Mouse (Mus musculus) olfactory bulb, adult 2 months (tissue): ENCODE measurements around the gene Kbtbd13. TPM values are rescaled to one million over a fixed set of nuclear protein-coding genes. Genes with fewer than 3 reads are reported as not detected.
A peak's percentile ranks its signal among the peaks of the same experiment; 100 is the strongest.

ENCODE experiments used
- H3K27ac ChIP-seq: fragments of 200-500 bp; 2 replicates; pipeline ENCODE4 v1.5.1; 2012; ENCODE audit warnings: low read depth, low read length; ENCODE audit not compliant: insufficient read depth
- H3K4me1 ChIP-seq: fragments of 200-500 bp; 2 replicates; pipeline ENCODE4 v1.6.1; 2012; ENCODE audit warnings: low read length; ENCODE audit not compliant: control insufficient read depth, insufficient read depth
- H3K4me3 ChIP-seq: fragments of 200-500 bp; 2 replicates; pipeline ENCODE4 v1.5.1; 2012; ENCODE audit warnings: mild to moderate bottlenecking, low read depth, low read length, moderate library complexity; ENCODE audit not compliant: insufficient read depth
- CTCF ChIP-seq: fragments of 200-500 bp; IDR thresholded peaks from 2 replicates; pipeline ENCODE4 v1.5.1; 2012; ENCODE audit warnings: low read depth, mild to moderate bottlenecking, low read length, moderate library complexity; ENCODE audit not compliant: insufficient read depth
- POLR2A ChIP-seq: fragments of 200-500 bp; IDR thresholded peaks from 2 replicates; pipeline ENCODE4 v1.6.1; 2012; ENCODE audit warnings: mild to moderate bottlenecking, low read depth, low read length, moderate library complexity; ENCODE audit not compliant: insufficient read depth
- WGBS: fragments of 180-500 bp; shearing (Covaris S2); methylation state at CpG from one replicate; pipeline ENCODE4 v1.1.7; 2018; 5-methylcytosine and 5-hydroxymethylcytosine counted together
- polyA plus RNA-seq: library from polyadenylated mRNA; stranded (reverse); fragments of >200 nt; gene quantifications from 2 replicates; pipeline ENCODE4 v1.2.4, GENCODE M21; 2012; ENCODE audit warnings: low replicate concordance; ENCODE audit not compliant: missing spikeins, insufficient read depth, insufficient read length

Kbtbd13 gene
- polyA plus RNA-seq, 1 experiment = not detected

DNA sequence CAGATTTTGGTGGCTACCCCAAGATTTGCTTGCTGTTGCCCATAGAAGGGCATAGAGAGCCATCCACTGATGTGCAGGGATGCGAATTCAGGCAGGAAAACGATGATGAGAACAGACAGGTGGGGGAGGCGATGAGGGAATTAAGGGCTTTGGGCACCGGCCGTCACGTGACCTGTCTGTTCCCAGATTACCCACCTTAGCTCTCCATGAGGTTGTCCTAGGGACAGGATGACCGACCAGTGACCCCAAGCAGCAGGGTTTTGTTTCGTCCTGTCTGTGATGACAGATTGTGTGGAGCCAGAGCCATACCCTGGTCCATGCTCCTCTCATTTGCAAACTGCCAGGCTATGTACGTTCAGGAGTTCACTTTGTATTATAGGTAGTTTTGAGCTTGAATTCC is 27.8 kb downstream of the Kbtbd13 start:
- Histone ChIP-seq H3K4me1 (no peaks in the 10 kb centered on the region), H3K4me3 (no peak overlapping the region), H3K27ac (no peak overlapping the region)
- WGBS = 76% methylated on average over 9 of the region's 9 CpGs
- TF ChIP-seq POLR2A = no peak
- TF ChIP-seq CTCF = no peak

DNA sequence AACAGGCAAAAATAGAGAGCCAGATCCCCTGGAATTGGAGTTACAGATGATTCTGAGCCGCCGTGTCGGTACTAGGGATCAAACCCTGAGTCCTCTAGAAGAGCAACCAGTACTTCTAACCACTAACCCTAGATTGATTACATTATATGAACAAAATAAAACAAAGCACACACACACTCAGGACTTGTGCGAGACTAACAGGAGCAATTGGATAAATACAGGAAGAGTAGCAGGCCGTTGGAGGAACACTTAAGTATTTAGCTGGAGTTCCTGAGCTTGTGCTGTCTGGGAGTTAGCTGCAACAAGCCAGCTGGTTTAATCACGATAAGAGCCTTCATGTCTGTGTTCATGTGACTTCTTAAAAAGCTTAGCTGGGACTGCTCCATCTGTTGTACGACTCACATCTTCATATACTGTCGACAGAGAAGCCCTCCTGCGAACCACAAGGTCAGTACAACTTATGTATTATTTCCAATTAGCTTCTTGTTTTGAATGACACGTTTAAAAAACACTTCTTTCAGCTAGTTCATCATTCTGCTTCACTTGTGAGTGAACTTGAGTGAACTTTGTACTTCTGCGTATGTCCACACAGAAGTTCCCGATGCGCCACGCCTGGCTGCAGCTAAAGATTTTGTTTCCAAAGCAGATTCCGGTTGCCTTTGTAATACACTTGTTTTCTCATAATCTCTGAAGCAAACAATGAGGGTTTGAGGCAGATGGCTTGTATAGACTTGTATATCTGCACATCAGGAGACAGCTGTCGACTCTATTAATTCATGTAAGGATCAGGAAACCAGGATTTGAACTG is 30.6 kb downstream of the Kbtbd13 start, which contains the start of gene Ubap1l:
Gene Ubap1l, plus strand, starts transcription at position 401 of the 808 bp plus-strand sequence.
- no peak for TF ChIP-seq CTCF
- TF ChIP-seq POLR2A = no peak
- no peak within 1 kb of the TSS for H3K4me3 ChIP-seq
- WGBS = 92% methylated on average over 16 of the region's 16 CpGs

DNA sequence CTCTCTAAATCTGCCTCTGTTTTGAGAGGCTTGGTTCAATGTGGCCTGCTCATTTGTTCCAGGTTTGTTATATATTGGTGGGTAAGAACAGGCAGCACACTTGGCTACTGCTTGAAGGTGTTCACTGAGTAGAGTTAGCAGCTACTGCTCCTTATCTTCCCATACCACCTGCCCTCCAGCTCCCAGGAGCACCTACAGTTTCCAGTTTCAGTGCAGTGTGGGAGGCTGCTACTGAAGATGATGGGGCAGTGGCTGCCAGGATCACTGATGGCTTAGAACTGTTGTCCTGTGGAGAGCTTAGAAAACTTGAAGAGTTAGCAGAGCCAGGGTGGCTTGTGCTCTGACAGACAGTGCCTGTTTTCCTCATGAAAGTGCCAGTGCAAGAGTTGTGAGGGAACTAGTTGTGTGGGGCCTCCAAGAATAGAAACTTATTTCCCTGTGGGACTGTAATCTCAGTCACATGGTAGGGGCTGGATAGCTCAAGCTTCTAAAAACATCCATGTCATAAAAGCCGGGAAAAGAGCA is 32.4 kb downstream of the Kbtbd13 start:
- TF ChIP-seq CTCF = no peak
- TF ChIP-seq POLR2A = no peak
- WGBS = 90% methylated on average over 1 of the region's 1 CpGs
- Histone ChIP-seq H3K27ac (no peak overlapping the region), H3K4me3 (no peak overlapping the region), H3K4me1 (no peaks in the 10 kb centered on the region)

More for the DNA sequence above, 30.6 kb downstream of the Kbtbd13 start, which contains the start of gene Ubap1l:
- Histone ChIP-seq H3K4me1 (no peaks in the 10 kb centered on the region), H3K27ac (no peak within 1 kb of the TSS)

DNA sequence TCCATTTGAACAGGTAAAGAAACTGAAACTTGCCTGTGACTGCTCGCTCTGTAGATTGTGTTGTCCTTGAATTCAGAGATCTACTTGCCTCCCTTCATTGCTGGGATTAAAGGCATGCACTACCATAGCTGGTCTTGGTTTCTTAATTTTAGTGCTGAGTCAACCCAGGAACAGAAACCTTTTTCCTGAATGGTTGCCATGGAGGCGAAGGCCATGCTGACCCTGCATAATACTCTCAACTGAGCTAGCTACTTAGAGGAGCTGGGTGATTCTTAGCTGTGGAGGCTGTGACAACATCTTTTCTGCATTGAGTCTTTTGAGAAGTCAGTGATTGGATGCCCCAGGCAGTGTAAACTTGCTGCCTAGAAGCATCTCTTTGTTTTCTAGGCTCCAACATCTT is 34.5 kb downstream of the Kbtbd13 start:
- Histone ChIP-seq H3K4me3 (no peak overlapping the region), H3K4me1 (peaks cover 3% of the 10 kb centered on the region; the same call in 1 of the 2 replicates), H3K27ac (no peak overlapping the region)
- 84% methylated on average over 2 of the region's 2 CpGs for WGBS
- TF ChIP-seq POLR2A (no peak), CTCF (no peak)

DNA sequence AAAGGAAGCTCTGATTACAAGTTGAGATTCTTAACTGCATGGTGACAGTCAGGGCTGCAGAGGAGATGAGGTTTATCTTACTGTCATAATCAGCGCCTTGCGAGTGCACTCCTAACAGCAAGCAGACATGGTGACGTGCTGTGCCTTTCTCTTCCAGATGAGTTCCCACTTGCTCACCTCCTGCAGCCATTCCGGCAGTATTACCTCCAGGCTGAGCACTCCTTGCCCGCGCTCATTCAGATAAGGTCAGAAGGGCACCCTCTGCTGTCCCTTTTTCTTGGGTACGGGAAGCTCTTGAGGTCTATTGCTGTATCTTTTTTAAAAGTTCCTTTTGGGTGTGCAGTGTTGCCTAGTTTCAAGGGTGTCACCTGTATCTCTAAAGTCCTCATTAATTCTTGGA is 34.9 kb downstream of the Kbtbd13 start:
- H3K4me3 ChIP-seq = no peak overlapping the region
- TF ChIP-seq POLR2A (no peak), CTCF (no peak)
- WGBS = 87% methylated on average over 7 of the region's 7 CpGs
- H3K4me1 ChIP-seq = peaks cover 3% of the 10 kb centered on the region; the same call in 1 of the 2 replicates
- H3K27ac ChIP-seq = no peak overlapping the region

DNA sequence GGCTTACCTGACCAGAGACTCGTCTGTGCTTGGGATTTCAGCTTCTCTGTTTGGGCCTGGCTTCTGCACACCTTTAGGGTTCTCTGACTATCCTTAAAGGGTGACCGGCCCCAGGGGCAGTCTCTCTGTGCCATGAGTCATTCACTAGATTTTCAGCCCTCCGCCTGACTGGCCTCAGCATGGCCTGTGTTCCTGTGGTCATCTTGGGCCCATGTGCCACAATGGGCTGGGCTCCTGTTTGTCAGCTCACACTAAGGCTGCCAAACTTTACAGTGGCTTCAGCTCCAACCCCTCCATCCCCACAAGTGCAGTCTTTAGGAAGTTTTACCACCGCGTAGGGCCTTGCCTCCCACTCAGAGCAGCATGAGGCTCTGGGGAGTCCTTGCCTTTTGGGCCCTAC is 38.2 kb downstream of the Kbtbd13 start:
- Histone ChIP-seq H3K4me3 (no peak overlapping the region), H3K27ac (no peak overlapping the region), H3K4me1 (peaks cover 8% of the 10 kb centered on the region; the same call in 1 of the 2 replicates)
- TF ChIP-seq POLR2A (no peak), CTCF (no peak)
- 80% methylated on average over 5 of the region's 5 CpGs for WGBS

DNA sequence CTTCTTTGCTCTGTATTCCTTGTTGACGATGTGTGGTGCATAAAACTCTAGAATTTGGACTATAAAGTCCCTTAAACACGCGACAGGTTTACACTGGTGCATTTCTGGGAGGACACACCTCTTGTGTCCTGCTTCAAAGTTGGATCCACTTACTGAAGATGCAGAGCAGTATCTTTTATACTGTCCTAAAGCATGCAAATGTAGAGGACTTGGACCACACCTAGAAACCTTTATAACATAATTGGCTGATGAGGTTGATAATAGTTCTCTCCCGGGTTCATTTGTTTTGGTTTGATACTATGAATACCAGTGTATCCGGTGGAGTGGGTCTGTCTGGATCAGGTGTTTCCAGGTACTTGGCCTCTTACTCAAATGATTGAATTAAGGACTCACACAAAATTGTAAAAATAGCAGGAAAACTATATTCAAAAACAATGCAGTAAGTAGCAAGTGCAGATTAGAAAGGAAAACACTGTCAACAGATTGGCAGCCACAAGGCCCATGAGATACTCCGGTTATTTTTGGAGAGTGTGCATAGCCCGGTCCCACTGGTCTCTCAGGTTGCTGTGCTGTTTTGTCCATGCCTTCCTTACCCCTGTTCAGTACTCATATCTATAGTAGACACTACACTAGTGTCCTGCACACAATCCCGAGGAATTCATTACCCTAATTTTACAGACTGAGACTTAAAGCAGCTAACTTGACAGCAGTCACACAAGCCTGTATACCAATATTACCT is 44.2 kb downstream of the Kbtbd13 start:
- H3K4me1 ChIP-seq = peaks cover 5% of the 10 kb centered on the region; the same call in 1 of the 2 replicates
- TF ChIP-seq POLR2A (no peak), CTCF (no peak)
- 0 out of 2 replicates have a peak overlapping the region, but pooled peaks have one; percentile 19 for H3K27ac ChIP-seq
- peak overlapping the region; percentile 94 for H3K4me3 ChIP-seq
- 38% methylated on average over 8 of the region's 8 CpGs for WGBS

DNA sequence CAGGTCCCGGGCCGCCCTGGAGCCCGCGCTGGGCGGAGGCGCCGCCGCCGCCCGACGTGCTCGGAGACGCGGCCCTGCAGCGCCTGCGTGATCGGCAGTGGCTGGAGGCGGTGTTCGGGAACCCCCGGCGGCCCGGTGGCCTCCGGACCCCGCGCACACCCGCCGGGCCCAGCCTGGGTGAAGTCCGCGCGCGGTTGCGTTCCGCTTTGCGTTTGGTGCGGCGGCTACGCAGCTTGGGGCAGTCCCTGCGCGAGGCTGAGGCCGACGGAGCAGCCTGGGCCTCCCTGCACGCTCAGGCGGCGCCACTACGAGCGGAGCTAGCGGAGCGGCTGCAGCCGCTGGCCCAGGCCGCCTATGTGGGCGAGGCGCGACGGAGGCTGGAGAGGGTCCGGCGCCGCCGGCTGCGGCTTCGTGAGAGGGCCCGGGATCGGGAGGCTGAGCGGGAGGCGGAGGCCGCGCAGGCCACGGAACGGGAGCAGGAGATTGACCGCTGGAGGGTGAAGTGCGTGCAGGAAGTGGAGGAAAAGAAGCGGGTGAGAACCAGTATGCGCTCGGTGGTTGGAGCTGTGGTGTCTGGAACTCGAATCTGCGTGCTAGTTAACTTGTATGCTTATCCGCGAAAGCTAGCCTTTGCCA is 44.9 kb downstream of the Kbtbd13 start:
- peak overlapping the region; percentile 19 for H3K27ac ChIP-seq
- WGBS = under 1% methylated on average over 77 of the region's 77 CpGs
- TF ChIP-seq POLR2A = no peak
- no peak for TF ChIP-seq CTCF
- peak overlapping the region; percentile 94 for H3K4me3 ChIP-seq
- H3K4me1 ChIP-seq = peaks cover 5% of the 10 kb centered on the region; the same call in 1 of the 2 replicates
